Comparison of ENCODE assay signal across 7 mouse cellular contexts in genomic region chr4:140750328-140750727, GRCm38 (mm10). TPM values are rescaled to one million over a fixed set of nuclear protein-coding genes. Genes with fewer than 3 reads are reported as not detected.
A peak's percentile ranks its signal among the peaks of the same experiment; 100 is the strongest.
DNase-seq lines count a peak whose midpoint lies in the region; ATAC-seq and TF ChIP-seq lines count a peak whose summit lies in the region.

No protein-coding gene starts in this region.

- no peaks in the 10 kb centered on the region for H3K36me3 ChIP-seq in ES-E14 (ENCODE audit: control insufficient read depth, insufficient read depth, low read length, poor library complexity, severe bottlenecking)
- H3K36me3 ChIP-seq in hindbrain, embryonic 10.5 days = no peaks in the 10 kb centered on the region
- no peaks in the 10 kb centered on the region for H3K36me3 ChIP-seq in limb, embryonic 11.5 days (ENCODE audit: control insufficient read depth, insufficient read depth, low read length)
- no peaks in the 10 kb centered on the region for H3K36me3 ChIP-seq in midbrain, embryonic 14.5 days (ENCODE audit: control insufficient read depth, insufficient read depth, low read length)

- H3K27ac ChIP-seq in ES-E14 (ENCODE audit: insufficient read depth, low read depth, low read length, poor library complexity, severe bottlenecking) = no peak overlapping the region
- H3K27ac ChIP-seq in hindbrain, embryonic 10.5 days = peak overlapping the region; percentile 59
- H3K27ac ChIP-seq in limb, embryonic 11.5 days (replicated peaks; ENCODE audit: low read depth, low read length) = no peak overlapping the region
- H3K27ac ChIP-seq in midbrain, embryonic 14.5 days (replicated peaks; ENCODE audit: low read depth, low read length) = no peak overlapping the region

- 0 out of 2 replicates have a peak overlapping the region, but pooled peaks have one; percentile 13 for H3K4me2 ChIP-seq in limb, embryonic 11.5 days (ENCODE audit: low read depth, severe bottlenecking)
- peak overlapping the region; percentile 42 for H3K4me2 ChIP-seq in midbrain, embryonic 14.5 days (ENCODE audit: low read length)

- peaks cover 23% of the 10 kb centered on the region for H3K27me3 ChIP-seq in hindbrain, embryonic 10.5 days (ENCODE audit: insufficient read depth, poor library complexity, severe bottlenecking)
- peaks cover 7% of the 10 kb centered on the region; the same call in 1 of the 2 replicates for H3K27me3 ChIP-seq in limb, embryonic 11.5 days (ENCODE audit: control insufficient read depth, insufficient read depth, low read length)
- no peaks in the 10 kb centered on the region for H3K27me3 ChIP-seq in midbrain, embryonic 14.5 days (ENCODE audit: control insufficient read depth, insufficient read depth, low read length)

- ATAC-seq in limb, embryonic 11.5 days (ENCODE audit: insufficient number of reproducible peaks, low FRiP score, low TSS enrichment, low read depth) = no peak
- no peak for ATAC-seq in midbrain, embryonic 14.5 days (ENCODE audit: low FRiP score, low TSS enrichment)

- 7% methylated on average over 19 of the region's 19 CpGs for WGBS in hindbrain, embryonic 10.5 days
- 11% methylated on average over 19 of the region's 19 CpGs for WGBS in limb, embryonic 11.5 days
- WGBS in midbrain, embryonic 14.5 days = 4% methylated on average over 19 of the region's 19 CpGs

- no peak overlapping the region for H3K4me3 ChIP-seq in ES-E14 (ENCODE audit: insufficient read depth in 1 of 2, low read depth in 1 of 2, low read length in 2 of 2, poor library complexity in 1 of 2, severe bottlenecking in 1 of 2)
- H3K4me3 ChIP-seq in hindbrain, embryonic 10.5 days = peak overlapping the region; percentile 45
- no peak overlapping the region for H3K4me3 ChIP-seq in limb, embryonic 11.5 days (ENCODE audit: low read depth, low read length)
- no peak overlapping the region for H3K4me3 ChIP-seq in midbrain, embryonic 14.5 days (replicated peaks; ENCODE audit: low read depth, low read length)

- H3K9ac ChIP-seq in ES-E14 (ENCODE audit: insufficient read depth, low read depth, low read length, poor library complexity, severe bottlenecking) = no peak overlapping the region
- H3K9ac ChIP-seq in limb, embryonic 11.5 days (ENCODE audit: low read length) = no peak overlapping the region
- no peak overlapping the region for H3K9ac ChIP-seq in midbrain, embryonic 14.5 days (replicated peaks; ENCODE audit: low read length)

- in situ Hi-C loops in ES-E14 (cut with MboI; ENCODE audit: low sequenced_read_pairs in 2 of 2, unreplicated experiment in 2 of 2) = no loop called here

- peaks cover 0 to 8% of the 10 kb centered on the region in 2 experiments; a peak in 1 of 4 replicates for H3K4me1 ChIP-seq in ES-E14 (ENCODE audit: control insufficient read depth in 2 of 2, insufficient read depth in 2 of 2, low read length in 2 of 2, poor library complexity in 1 of 2)
- peaks cover 38% of the 10 kb centered on the region for H3K4me1 ChIP-seq in hindbrain, embryonic 10.5 days (replicated peaks)
- peaks cover 12% of the 10 kb centered on the region; the same call in 1 of the 2 replicates for H3K4me1 ChIP-seq in limb, embryonic 11.5 days (ENCODE audit: control insufficient read depth, insufficient read depth, low read length)
- no peaks in the 10 kb centered on the region for H3K4me1 ChIP-seq in midbrain, embryonic 14.5 days (ENCODE audit: control insufficient read depth, insufficient read depth, low read length)

- no peaks in the 10 kb centered on the region for H3K9me3 ChIP-seq in ES-E14 (ENCODE audit: control insufficient read depth, insufficient read depth, low read depth, low read length)
- no peaks in the 10 kb centered on the region for H3K9me3 ChIP-seq in hindbrain, embryonic 10.5 days
- no peaks in the 10 kb centered on the region for H3K9me3 ChIP-seq in limb, embryonic 11.5 days (ENCODE audit: control insufficient read depth, low read length)
- H3K9me3 ChIP-seq in midbrain, embryonic 14.5 days (ENCODE audit: control insufficient read depth, low read length) = no peaks in the 10 kb centered on the region

- peak; percentile 51 for DNase-seq in ES-E14 (ENCODE audit: low read depth, low spot score)
- DNase-seq in cerebellum, postnatal 25 days = peak; percentile 18 to 39
- DNase-seq in hindbrain, embryonic 10.5 days (ENCODE audit: low spot score) = peak; percentile 58
- peak; percentile 53 for DNase-seq in limb, embryonic 11.5 days (ENCODE audit: low spot score)
- DNase-seq in midbrain, embryonic 14.5 days = peak; percentile 39
- DNase-seq in testis, postnatal 14 days (ENCODE audit: low spot score) = peak; percentile 54
- no peak for DNase-seq in left cerebral cortex, adult 18-20 months (ENCODE audit: low spot score in 2 of 2)

TF ChIP-seq in ES-E14, 5 proteins besides CTCF, POLR2A, EP300 and RAD21:
- no peak for TF ChIP-seq MAFK (IDR thresholded peaks at IDR 0.05; ENCODE audit: insufficient read depth, low read depth, low read length)
- TF ChIP-seq CHD2 (IDR thresholded peaks at IDR 0.05; ENCODE audit: low read depth, low read length) = no peak
- TF ChIP-seq ZC3H11A (IDR thresholded peaks at IDR 0.05; ENCODE audit: borderline replicate concordance, low read depth, low read length) = no peak
- no peak for TF ChIP-seq HCFC1 (IDR thresholded peaks at IDR 0.05; ENCODE audit: borderline replicate concordance, insufficient read depth, low read length)
- TF ChIP-seq ZNF384 (IDR thresholded peaks at IDR 0.05; ENCODE audit: low read depth, low read length) = no peak

RNA-seq across cellular contexts. Expression of gene Padi6, which starts 7.9 kb away (rescaled TPM):
- 0.09 and 0.21 TPM in 2 replicates for total RNA-seq in ES-E14 (2012; rRNA removed)
- polyA plus RNA-seq in hindbrain, embryonic 10.5 days (2016; fragmentation: Nextera tagmentation; extraction: Ambion mirVana) = 0.06 TPM in 1 of 2 replicates, not detected in the other
- polyA plus RNA-seq in limb, embryonic 11.5 days (2014; fragmentation: Nextera tagmentation; extraction: Ambion mirVana) = 0.11 TPM in 1 of 2 replicates, not detected in the other
- polyA plus RNA-seq in midbrain, embryonic 14.5 days (2014; fragmentation: Nextera tagmentation; extraction: Ambion mirVana) = not detected in 2 replicates
- under 1 TPM in 1 of 2 experiments, not detected in 1; 0.66 TPM for total RNA-seq in left cerebral cortex, adult 18-20 months (2021)

RNA-seq across cellular contexts. Expression of gene Padi4, which starts 23.7 kb away (rescaled TPM):
- 1.7 and 2.1 TPM in 2 replicates for total RNA-seq in ES-E14 (2012; rRNA removed)
- polyA plus RNA-seq in hindbrain, embryonic 10.5 days (2016; fragmentation: Nextera tagmentation; extraction: Ambion mirVana) = 0.35 and 0.51 TPM in 2 replicates
- polyA plus RNA-seq in limb, embryonic 11.5 days (2014; fragmentation: Nextera tagmentation; extraction: Ambion mirVana) = 0.12 TPM in 1 of 2 replicates, not detected in the other
- 0.12 and 0.18 TPM in 2 replicates for polyA plus RNA-seq in midbrain, embryonic 14.5 days (2014; fragmentation: Nextera tagmentation; extraction: Ambion mirVana)
- total RNA-seq in left cerebral cortex, adult 18-20 months (2021) = not detected

RNA-seq across cellular contexts. Expression of gene Rcc2, which starts 50.0 kb away (rescaled TPM):
- 250 and 322 TPM in 2 replicates for total RNA-seq in ES-E14 (2012; rRNA removed)
- 33.9 and 37.5 TPM in 2 replicates for polyA plus RNA-seq in hindbrain, embryonic 10.5 days (2016; fragmentation: Nextera tagmentation; extraction: Ambion mirVana)
- 87.2 and 101 TPM in 2 replicates for polyA plus RNA-seq in limb, embryonic 11.5 days (2014; fragmentation: Nextera tagmentation; extraction: Ambion mirVana)
- 21.2 and 21.5 TPM in 2 replicates for polyA plus RNA-seq in midbrain, embryonic 14.5 days (2014; fragmentation: Nextera tagmentation; extraction: Ambion mirVana)
- 10 to 100 TPM; 89.8 to 94.3 TPM for total RNA-seq in left cerebral cortex, adult 18-20 months (2021)

Comparison
In these comparisons a context has a peak if more than half of its experiments do, and no peak if none do; other contexts are left out.
1. DNase-seq: peak in ES-E14 (single experiment), cerebellum, postnatal 25 days (2 of 2), hindbrain, embryonic 10.5 days (single experiment), limb, embryonic 11.5 days (single experiment), midbrain, embryonic 14.5 days (single experiment) and testis, postnatal 14 days (single experiment); none in left cerebral cortex, adult 18-20 months (0 of 2).